Mouse (Mus musculus): Measurements from ENCODE around the gene Ereg. TPM values are rescaled to one million over a fixed set of nuclear protein-coding genes. Genes with fewer than 3 reads are reported as not detected.

The Ereg gene
- total and polyA plus RNA-seq, 3 experiments, result 0.04 to 0.08 (median 0.07) TPM

- intact Hi-C loops (cut with DNase I), result no loop called here
Observed at GRCm38 (mm10) chr5:91097911-91098614, 23.6 kb downstream of the Ereg start.

GRCm38 (mm10) chr5:91101742-91102141 is 27.3 kb downstream of the Ereg start:
- TF ChIP-seq POLR2A (IDR thresholded peaks at IDR 0.05; ENCODE audit: insufficient read depth, low read depth, low read length) (no peak), CTCF (IDR thresholded peaks at IDR 0.05) (no peak), EP300 (IDR thresholded peaks at IDR 0.05; ENCODE audit: insufficient read depth, low read depth, low read length) (no peak)
- DNase-seq, result no peak
- Histone ChIP-seq H3K27me3 (ENCODE audit: control insufficient read depth, insufficient read depth, low read length) (no peaks in the 10 kb centered on the region), H3K27ac (no peak overlapping the region), H3K36me3 (ENCODE audit: control insufficient read depth, insufficient read depth, low read length) (no peaks in the 10 kb centered on the region), H3K79me2 (replicated peaks; ENCODE audit: control insufficient read depth, insufficient read depth, low read length) (no peaks in the 10 kb centered on the region), H3K4me3 (no peak overlapping the region), H3K9ac (ENCODE audit: low read depth, low read length) (no peak overlapping the region), H3K4me1 (ENCODE audit: control insufficient read depth, insufficient read depth, low read length) (no peaks in the 10 kb centered on the region)
- intact Hi-C loops (cut with DNase I), result no loop called here
- WGBS, result 89% methylated on average over 5 of the region's 5 CpGs

More at GRCm38 (mm10) chr5:91097911-91098614, 23.6 kb downstream of the Ereg start:
- WGBS, result 82% methylated on average over 10 of the region's 10 CpGs
- DNase-seq, result no peak
- no peaks in the 10 kb centered on the region for H3K4me1 ChIP-seq (ENCODE audit: control insufficient read depth, insufficient read depth, low read length)
- no peaks in the 10 kb centered on the region for H3K36me3 ChIP-seq (ENCODE audit: control insufficient read depth, insufficient read depth, low read length)
- no peak overlapping the region for H3K4me3 ChIP-seq
- no peaks in the 10 kb centered on the region for H3K79me2 ChIP-seq (replicated peaks; ENCODE audit: control insufficient read depth, insufficient read depth, low read length)
- H3K27ac ChIP-seq, result no peak overlapping the region
- H3K9ac ChIP-seq (ENCODE audit: low read depth, low read length), result no peak overlapping the region
- TF ChIP-seq POLR2A (IDR thresholded peaks at IDR 0.05; ENCODE audit: insufficient read depth, low read depth, low read length) (no peak), EP300 (IDR thresholded peaks at IDR 0.05; ENCODE audit: insufficient read depth, low read depth, low read length) (no peak), CTCF (IDR thresholded peaks at IDR 0.05) (no peak)
- no peaks in the 10 kb centered on the region for H3K27me3 ChIP-seq (ENCODE audit: control insufficient read depth, insufficient read depth, low read length)

- TF ChIP-seq CTCF (IDR thresholded peaks at IDR 0.05) (no peak), EP300 (IDR thresholded peaks at IDR 0.05; ENCODE audit: insufficient read depth, low read depth, low read length) (no peak), POLR2A (IDR thresholded peaks at IDR 0.05; ENCODE audit: insufficient read depth, low read depth, low read length) (no peak)
- H3K9ac ChIP-seq (ENCODE audit: low read depth, low read length), result no peak overlapping the region
Observed at GRCm38 (mm10) chr5:91103943-91104665, 29.7 kb downstream of the Ereg start.

GRCm38 (mm10) chr5:91106248-91106647 is 31.8 kb downstream of the Ereg start:
- no peaks in the 10 kb centered on the region for H3K79me2 ChIP-seq (replicated peaks; ENCODE audit: control insufficient read depth, insufficient read depth, low read length)
- intact Hi-C loops (cut with DNase I), result no loop called here
- no peaks in the 10 kb centered on the region for H3K36me3 ChIP-seq (ENCODE audit: control insufficient read depth, insufficient read depth, low read length)
- DNase-seq, result no peak
- no peak overlapping the region for H3K27ac ChIP-seq
- no peak overlapping the region for H3K4me3 ChIP-seq
- H3K9ac ChIP-seq (ENCODE audit: low read depth, low read length), result no peak overlapping the region
- 73% methylated on average over 5 of the region's 5 CpGs for WGBS
- TF ChIP-seq EP300 (IDR thresholded peaks at IDR 0.05; ENCODE audit: insufficient read depth, low read depth, low read length) (no peak), POLR2A (IDR thresholded peaks at IDR 0.05; ENCODE audit: insufficient read depth, low read depth, low read length) (no peak), CTCF (IDR thresholded peaks at IDR 0.05) (no peak)
- H3K4me1 ChIP-seq (ENCODE audit: control insufficient read depth, insufficient read depth, low read length), result no peaks in the 10 kb centered on the region
- no peaks in the 10 kb centered on the region for H3K27me3 ChIP-seq (ENCODE audit: control insufficient read depth, insufficient read depth, low read length)

More at GRCm38 (mm10) chr5:91103943-91104665, 29.7 kb downstream of the Ereg start:
- Histone ChIP-seq H3K4me3 (no peak overlapping the region), H3K27me3 (ENCODE audit: control insufficient read depth, insufficient read depth, low read length) (no peaks in the 10 kb centered on the region), H3K36me3 (ENCODE audit: control insufficient read depth, insufficient read depth, low read length) (no peaks in the 10 kb centered on the region), H3K27ac (no peak overlapping the region), H3K79me2 (replicated peaks; ENCODE audit: control insufficient read depth, insufficient read depth, low read length) (no peaks in the 10 kb centered on the region), H3K4me1 (ENCODE audit: control insufficient read depth, insufficient read depth, low read length) (no peaks in the 10 kb centered on the region)
- 59% methylated on average over 7 of the region's 7 CpGs for WGBS
- no peak for DNase-seq
- intact Hi-C loops (cut with DNase I), result no loop called here

- no peak overlapping the region for H3K4me3 ChIP-seq
- DNase-seq, result no peak
- TF ChIP-seq EP300 (IDR thresholded peaks at IDR 0.05; ENCODE audit: insufficient read depth, low read depth, low read length), result no peak
- TF ChIP-seq POLR2A (IDR thresholded peaks at IDR 0.05; ENCODE audit: insufficient read depth, low read depth, low read length), result no peak
- no peak for TF ChIP-seq CTCF (IDR thresholded peaks at IDR 0.05)
- H3K9ac ChIP-seq (ENCODE audit: low read depth, low read length), result no peak overlapping the region
- no peaks in the 10 kb centered on the region for H3K27me3 ChIP-seq (ENCODE audit: control insufficient read depth, insufficient read depth, low read length)
- no peak overlapping the region for H3K27ac ChIP-seq
- no peaks in the 10 kb centered on the region for H3K79me2 ChIP-seq (replicated peaks; ENCODE audit: control insufficient read depth, insufficient read depth, low read length)
- WGBS, result 81% methylated on average over 6 of the region's 6 CpGs
- no peaks in the 10 kb centered on the region for H3K36me3 ChIP-seq (ENCODE audit: control insufficient read depth, insufficient read depth, low read length)
- no peaks in the 10 kb centered on the region for H3K4me1 ChIP-seq (ENCODE audit: control insufficient read depth, insufficient read depth, low read length)
- intact Hi-C loops (cut with DNase I), result no loop called here
Observed at GRCm38 (mm10) chr5:91110023-91110670, 35.7 kb downstream of the Ereg start.

All from heart, adult 2 months (tissue).